Mouse (Mus musculus): ENCODE results near the gene Sync. TPM values are rescaled to one million over a fixed set of nuclear protein-coding genes. Genes with fewer than 3 reads are reported as not detected.

Gene Sync
- total and polyA plus RNA-seq, 3 experiments, result 0.31 to 0.43 TPM; not detected in 1

DNA sequence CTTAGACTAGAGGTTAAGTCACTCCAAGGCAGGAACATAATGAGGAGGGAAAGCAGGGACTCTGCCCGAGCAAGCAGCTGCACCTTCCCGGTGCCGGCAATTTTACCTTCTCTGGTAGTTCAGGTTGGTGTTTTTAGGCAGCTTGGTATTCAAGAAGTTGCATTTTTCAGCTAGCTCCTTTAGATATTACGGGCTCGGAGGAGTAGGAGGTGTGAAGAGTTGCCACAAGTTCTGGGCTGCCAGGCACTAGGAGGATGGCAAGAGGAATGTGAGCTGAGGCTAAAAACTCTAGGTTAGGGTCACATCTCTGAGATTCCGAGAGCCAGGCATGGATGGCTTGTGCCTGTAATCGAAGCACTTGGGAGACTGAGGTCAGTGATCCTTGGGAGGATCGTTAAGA is 2.3 kb downstream of the Sync start:
- 0 out of 4 replicates have a peak, but pooled peaks cover 0 to 7% of the 10 kb centered on the region in 2 experiments for H3K4me1 ChIP-seq (ENCODE audit: control insufficient read depth in 1 of 2, insufficient read depth in 2 of 2, low read length in 2 of 2)
- no peak for DNase-seq (ENCODE audit: low read depth, low spot score)
- H3K79me2 ChIP-seq (ENCODE audit: control insufficient read depth, insufficient read depth, low read length, poor library complexity), result no peaks in the 10 kb centered on the region; the same call in 1 of the 2 replicates
- H3K4me3 ChIP-seq (ENCODE audit: control insufficient read depth in 1 of 2, insufficient read depth in 1 of 2, low read depth in 2 of 2, low read length in 2 of 2), result no peak overlapping the region
- no peak overlapping the region for H3K27ac ChIP-seq (ENCODE audit: control insufficient read depth, low read depth, low read length)
- H3K36me3 ChIP-seq (ENCODE audit: control insufficient read depth in 1 of 2, insufficient read depth in 2 of 2, low read length in 2 of 2), result peaks cover 0 to 2% of the 10 kb centered on the region in 2 experiments; a peak in 1 of 4 replicates
- no peaks in the 10 kb centered on the region for H3K9me3 ChIP-seq (replicated peaks; ENCODE audit: insufficient read depth, low read length)
- no peak overlapping the region for H3K9ac ChIP-seq (ENCODE audit: control insufficient read depth, low read depth, low read length, poor library complexity, severe bottlenecking)
- TF ChIP-seq RCOR1 (IDR thresholded peaks at IDR 0.05; ENCODE audit: low read depth, low read length), result no peak
- no peak for TF ChIP-seq ZKSCAN1 (IDR thresholded peaks at IDR 0.05; ENCODE audit: low read depth, low read length)
- no peak for TF ChIP-seq USF1 (IDR thresholded peaks at IDR 0.05; ENCODE audit: low read depth, low read length)
- TF ChIP-seq HCFC1 (IDR thresholded peaks at IDR 0.05; ENCODE audit: low read depth, low read length), result no peak
- no peak for TF ChIP-seq ZC3H11A (IDR thresholded peaks at IDR 0.05; ENCODE audit: low read depth, low read length)
- no peak for TF ChIP-seq MYB (IDR thresholded peaks at IDR 0.05; ENCODE audit: low read depth, low read length)
- no peak for TF ChIP-seq CTCF (IDR thresholded peaks at IDR 0.05 in 2 of 3, conservative IDR thresholded peaks at IDR 0.05 in 1 of 3; ENCODE audit: control insufficient read depth in 1 of 3, insufficient read depth in 1 of 3, low read depth in 2 of 3, low read length in 3 of 3, poor library complexity in 1 of 3, severe bottlenecking in 1 of 3)
- no peak for TF ChIP-seq USF2 (IDR thresholded peaks at IDR 0.05; ENCODE audit: borderline replicate concordance in 1 of 2, insufficient read depth in 1 of 2, low read depth in 1 of 2, low read length in 2 of 2)
- no peak for TF ChIP-seq RAD21 (IDR thresholded peaks at IDR 0.05; ENCODE audit: low read depth, low read length)
- TF ChIP-seq MYC (IDR thresholded peaks at IDR 0.05; ENCODE audit: low read depth, low read length), result no peak
- no peak for TF ChIP-seq MXI1 (IDR thresholded peaks at IDR 0.05; ENCODE audit: low read depth, low read length)
- no peak for TF ChIP-seq CHD2 (IDR thresholded peaks at IDR 0.05; ENCODE audit: low read length)
- no peak for TF ChIP-seq NRF1 (IDR thresholded peaks at IDR 0.05; ENCODE audit: insufficient read depth, low read depth, low read length, poor library complexity, severe bottlenecking)
- TF ChIP-seq TBP (IDR thresholded peaks at IDR 0.05; ENCODE audit: low read depth, low read length), result no peak
- H3K27me3 ChIP-seq (ENCODE audit: control insufficient read depth in 1 of 2, insufficient read depth in 2 of 2, low read length in 2 of 2), result peaks cover 6 to 10% of the 10 kb centered on the region in 2 experiments

DNA sequence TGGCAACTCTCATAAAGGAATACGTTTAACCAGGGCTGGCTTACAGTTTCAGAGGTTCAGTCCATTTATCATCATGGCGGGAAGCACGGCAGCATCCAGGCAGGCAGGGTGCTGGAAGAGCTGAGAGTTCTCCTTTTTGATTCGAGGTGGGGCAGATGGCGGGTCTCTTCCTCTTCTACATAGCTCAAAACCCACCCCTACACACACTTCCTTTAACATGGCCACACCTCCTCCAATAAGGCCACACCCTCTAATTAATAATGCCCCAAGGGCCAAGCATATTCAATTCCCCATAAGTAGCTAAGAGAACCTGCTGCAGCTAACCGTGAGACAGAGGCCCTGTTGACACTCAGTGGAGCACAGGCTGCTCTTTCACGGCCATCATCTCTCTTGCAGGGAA is 5.4 kb downstream of the Sync start:
- no peaks in the 10 kb centered on the region for H3K79me2 ChIP-seq (ENCODE audit: control insufficient read depth, insufficient read depth, low read length, poor library complexity)
- no peak overlapping the region for H3K4me3 ChIP-seq (ENCODE audit: control insufficient read depth in 1 of 2, insufficient read depth in 1 of 2, low read depth in 2 of 2, low read length in 2 of 2)
- H3K36me3 ChIP-seq (ENCODE audit: control insufficient read depth in 1 of 2, insufficient read depth in 2 of 2, low read length in 2 of 2), result peaks cover 0 to 10% of the 10 kb centered on the region in 2 experiments; a peak in 2 of 4 replicates
- no peak overlapping the region for H3K27ac ChIP-seq (ENCODE audit: control insufficient read depth, low read depth, low read length)
- peak; percentile 67 for DNase-seq (ENCODE audit: low read depth, low spot score)
- H3K9me3 ChIP-seq (replicated peaks; ENCODE audit: insufficient read depth, low read length), result no peaks in the 10 kb centered on the region
- H3K4me1 ChIP-seq (ENCODE audit: control insufficient read depth in 1 of 2, insufficient read depth in 2 of 2, low read length in 2 of 2), result peaks cover 5 to 13% of the 10 kb centered on the region in 2 experiments; a peak in 3 of 4 replicates
- TF ChIP-seq GATA1 (IDR thresholded peaks at IDR 0.05; ENCODE audit: low read depth, low read length), result no peak
- no peak for TF ChIP-seq BHLHE40 (IDR thresholded peaks at IDR 0.05; ENCODE audit: borderline replicate concordance, low read depth, low read length)
- TF ChIP-seq ZMIZ1 (IDR thresholded peaks at IDR 0.05; ENCODE audit: low read depth, low read length), result no peak
- H3K27me3 ChIP-seq (ENCODE audit: control insufficient read depth in 1 of 2, insufficient read depth in 2 of 2, low read length in 2 of 2), result no peaks in the 10 kb centered on the region
- no peak overlapping the region for H3K9ac ChIP-seq (ENCODE audit: control insufficient read depth, low read depth, low read length, poor library complexity, severe bottlenecking)

All from MEL (cell line).